Mouse (Mus musculus) gastrocnemius, postnatal 14 days (tissue): ENCODE measurements around the gene Lima1. TPM values are rescaled to one million over a fixed set of nuclear protein-coding genes. Genes with fewer than 3 reads are reported as not detected.
"Not testable (repeated sequence)": the region's sequence is repeated elsewhere in the genome, so short reads cannot be mapped to it uniquely, and the experiment has no call there.

ENCODE experiments used
- DNase-seq: peaks from one replicate; pipeline ENCODE4 v3.0.0; 2021; ENCODE audit warnings: mixed read lengths
- intact Hi-C: fragments of 180-260 bp; cut with DNase I; formaldehyde crosslinking; loops from one replicate; pipeline ENCODE4 v1.15.1; 2025; ENCODE audit warnings: low total_unique reads
- total RNA-seq, 2 experiments: library from RNA; stranded (reverse); gene quantifications; 2 replicates each; pipeline ENCODE4 v1.2.3; 2021

Gene Lima1
- total RNA-seq, 2 experiments from 2014 or later = 16.8 to 23.0 TPM

- DNase-seq = no peak
- intact Hi-C loops = loop anchor here (10.0 kb wide), 1 partner anchor 178 kb away; the partner anchor contains the start of gene Aqp5
These were observed 102.3 kb downstream of the Lima1 start for GRCm38 (mm10) chr15:99772925-99773324.

DNA sequence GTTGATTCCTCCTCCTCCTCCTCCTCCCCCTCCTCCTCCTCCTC, 102.6 kb downstream of the Lima1 start, which contains the start of gene Cers5:
TSS of gene Cers5 (minus strand) at position 5 of the 44 bp plus-strand sequence.
- intact Hi-C loops = loop anchor here (10.0 kb wide), 1 partner anchor 178 kb away; the partner anchor contains the start of gene Aqp5
- not testable (repeated sequence) for DNase-seq

GRCm38 (mm10) chr15:99772277-99772880, 102.9 kb downstream of the Lima1 start:
- intact Hi-C loops = loop anchor here (10.0 kb wide), 1 partner anchor 178 kb away; the partner anchor contains the start of gene Aqp5
- peak; percentile 91 for DNase-seq

DNA sequence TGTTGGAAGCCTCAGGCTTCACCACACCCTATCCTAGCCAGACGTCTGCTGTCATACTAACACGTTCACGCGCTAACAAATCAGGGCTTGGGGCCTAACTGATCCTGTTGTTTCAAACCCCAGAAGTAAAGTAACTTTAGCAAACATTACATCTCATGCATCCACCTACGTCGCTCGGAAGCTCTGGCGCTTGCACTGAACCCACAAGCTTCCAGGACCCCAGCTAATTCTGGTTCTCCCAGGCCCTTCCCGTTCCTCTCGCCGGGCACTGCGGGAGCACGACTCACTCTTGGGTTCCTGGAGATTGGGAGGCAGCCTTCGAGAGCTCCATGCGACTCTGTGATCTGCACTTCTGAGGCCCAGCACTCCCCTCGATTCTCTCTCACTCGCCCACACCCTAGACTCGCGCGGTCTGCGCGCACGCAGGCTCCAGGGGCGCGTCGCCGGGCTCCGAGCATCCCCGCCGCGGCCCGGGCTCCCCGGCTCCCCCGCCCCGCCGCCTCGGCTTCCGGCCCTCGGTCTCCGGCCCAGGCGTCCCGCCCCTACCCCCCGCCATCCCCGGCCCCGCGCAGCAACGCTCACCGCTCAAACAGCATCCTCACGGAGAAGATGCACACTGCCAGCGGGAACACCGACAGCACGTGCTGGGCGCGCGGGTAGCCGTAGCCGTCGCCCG, 103.5 kb downstream of the Lima1 start:
- intact Hi-C loops = loop anchor here (10.0 kb wide), 1 partner anchor 177 kb away; the partner anchor contains the start of gene Aqp5
- no peak for DNase-seq

DNA sequence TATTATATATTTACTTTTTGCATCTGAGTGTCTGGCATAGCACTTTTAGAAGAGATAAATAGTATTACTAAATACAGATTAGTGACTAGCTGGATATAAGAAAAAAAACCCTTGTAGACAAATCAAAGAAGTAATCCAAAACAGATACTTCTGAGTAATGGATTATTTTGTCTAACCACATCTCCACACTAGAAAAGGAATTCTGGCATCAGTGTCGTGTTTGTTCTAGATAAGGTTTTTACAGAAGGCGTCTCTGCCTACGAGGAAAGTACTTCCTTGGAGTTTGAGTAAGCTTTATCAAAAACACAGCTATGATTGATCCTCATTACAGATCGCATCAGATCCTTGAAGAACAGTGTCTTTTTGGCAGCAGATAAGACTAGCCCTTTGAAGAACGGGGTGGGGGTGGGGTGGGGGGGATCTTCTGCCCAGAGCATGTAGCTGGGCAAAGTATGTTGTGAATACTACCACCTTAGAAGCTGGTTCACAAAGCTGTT, 104.2 kb downstream of the Lima1 start:
- intact Hi-C loops = loop anchor here (10.0 kb wide), 1 partner anchor 176 kb away; the partner anchor contains the start of gene Aqp5
- no peak for DNase-seq

DNA sequence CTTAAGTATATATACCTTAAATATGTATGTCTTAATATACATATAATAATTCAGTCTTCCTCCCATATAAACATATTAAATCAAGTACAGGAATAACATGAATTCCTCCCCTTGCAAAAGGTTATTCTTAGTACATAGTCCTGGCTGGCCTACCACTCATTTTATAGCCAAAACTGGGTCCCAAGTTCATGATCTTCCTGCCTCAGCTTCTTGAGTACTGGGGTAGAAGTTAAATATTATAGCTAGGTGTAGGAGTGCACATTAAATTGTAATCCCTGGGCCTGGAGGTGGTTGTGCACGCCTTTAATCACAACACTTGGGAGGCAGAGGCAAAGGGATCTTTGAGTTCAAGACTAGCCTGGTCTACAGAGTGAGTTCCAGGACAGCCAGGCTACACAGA, 106.5 kb downstream of the Lima1 start:
- intact Hi-C loops = no loop called here
- no peak for DNase-seq

DNA sequence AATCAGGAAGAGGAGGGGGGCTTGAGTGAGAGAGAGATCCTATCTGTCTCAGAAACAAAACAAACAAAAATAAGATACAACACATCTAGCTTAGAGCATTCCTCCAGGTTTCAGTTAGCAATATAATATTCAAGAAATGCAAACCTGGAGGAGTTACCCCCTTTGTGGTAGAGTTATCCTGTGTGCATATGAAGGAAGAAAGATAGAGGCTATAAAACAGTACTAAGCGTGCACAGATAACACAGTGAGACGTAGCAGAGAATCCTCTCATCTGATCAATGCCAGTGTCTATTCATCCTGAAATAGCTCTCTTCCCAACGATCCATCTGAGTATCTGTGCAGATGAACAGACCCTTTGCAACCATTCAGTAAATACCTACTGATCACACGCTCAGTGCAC, 107.8 kb downstream of the Lima1 start:
- intact Hi-C loops = no loop called here

GRCm38 (mm10) chr15:99754204-99754603, 121.1 kb downstream of the Lima1 start:
- DNase-seq = no peak
- intact Hi-C loops = no loop called here

More for the DNA sequence above, 107.8 kb downstream of the Lima1 start:
- no peak for DNase-seq

- intact Hi-C loops = no loop called here
- DNase-seq = peak; percentile 26
These were observed 135.0 kb downstream of the Lima1 start for GRCm38 (mm10) chr15:99740229-99740628.

DNA sequence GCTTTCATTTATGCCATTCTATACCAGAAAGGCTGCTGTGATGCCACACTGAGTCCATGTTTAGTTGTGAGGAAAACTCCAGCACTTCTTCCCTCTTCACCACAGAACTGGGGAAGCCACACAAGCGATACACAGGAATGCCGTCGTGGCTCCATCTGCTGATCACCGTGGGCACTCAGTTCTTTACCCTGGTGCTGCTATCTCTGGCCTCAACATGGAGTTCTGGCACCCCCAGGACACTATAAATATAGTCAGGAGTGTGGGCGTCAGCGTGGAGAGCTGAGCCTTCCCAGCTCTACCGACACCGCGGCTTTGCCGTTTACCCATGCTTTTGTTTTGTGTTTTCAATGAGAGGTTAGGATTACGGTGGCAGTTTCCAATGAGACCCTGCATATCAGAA, 138.6 kb downstream of the Lima1 start:
- intact Hi-C loops = no loop called here

DNA sequence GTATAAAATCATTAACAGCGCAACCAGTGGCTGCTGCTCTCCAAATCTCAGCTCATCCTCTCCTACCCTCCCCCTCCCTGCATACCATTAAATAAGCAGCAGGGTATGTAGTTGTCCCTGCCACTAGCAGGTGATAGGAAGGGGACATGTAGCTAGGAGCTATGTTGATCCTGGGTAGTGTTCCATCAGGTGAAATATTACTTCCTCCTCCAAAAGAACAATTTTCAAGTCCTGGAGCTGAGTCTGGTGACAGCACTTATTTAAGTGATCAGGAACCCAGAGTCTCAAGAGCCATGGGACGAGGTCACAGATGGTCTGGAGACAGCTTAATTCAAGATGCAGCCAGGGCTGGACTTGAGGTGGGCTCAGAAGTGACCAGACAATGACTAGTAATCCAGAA, 139.6 kb downstream of the Lima1 start:
- peak; percentile 100 for DNase-seq
- intact Hi-C loops = no loop called here

More for the DNA sequence above, 138.6 kb downstream of the Lima1 start:
- DNase-seq = no peak

GRCm38 (mm10) chr15:99733186-99733585, 142.1 kb downstream of the Lima1 start:
- no peak for DNase-seq
- intact Hi-C loops = no loop called here

DNA sequence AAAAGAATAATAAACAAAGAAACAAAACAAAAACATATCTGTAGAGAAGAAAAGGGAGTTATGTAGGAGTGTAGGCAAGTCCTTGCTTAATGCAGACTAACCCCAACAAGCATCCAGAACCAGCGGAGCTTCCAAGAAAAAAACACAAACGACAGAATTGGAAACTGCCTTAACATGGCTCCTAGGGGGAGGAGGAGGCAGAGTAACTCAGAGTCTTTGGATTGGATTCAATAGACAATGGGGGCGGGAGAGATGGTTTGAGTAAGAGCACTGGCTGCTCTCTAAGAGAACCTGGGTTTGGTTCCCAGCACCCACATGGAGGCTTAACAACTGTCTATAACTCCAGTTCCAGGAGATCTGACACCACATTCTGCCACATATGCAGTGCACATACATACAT, 143.6 kb downstream of the Lima1 start:
- intact Hi-C loops = no loop called here

DNA sequence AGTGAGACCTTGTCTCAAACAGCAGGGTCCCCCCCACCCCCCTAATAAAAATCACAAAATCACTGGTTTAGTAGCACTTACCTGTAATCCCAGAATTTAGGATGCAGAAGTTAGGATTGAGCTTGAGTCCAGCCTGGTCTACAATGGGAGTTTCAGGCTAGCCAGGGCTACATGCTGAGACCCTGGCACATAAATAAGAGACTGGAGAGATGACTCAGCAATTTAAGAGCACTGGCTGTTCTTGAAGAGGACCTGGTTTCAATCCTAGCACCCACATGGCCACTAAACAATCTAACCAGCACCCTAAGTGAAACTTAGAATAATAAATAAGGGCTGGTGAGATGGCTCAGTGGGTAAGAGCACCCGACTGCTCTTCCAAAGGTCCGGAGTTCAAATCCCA, 144.1 kb downstream of the Lima1 start:
- intact Hi-C loops = no loop called here
- DNase-seq = no peak

More for the DNA sequence above, 143.6 kb downstream of the Lima1 start:
- DNase-seq = no peak

- intact Hi-C loops = loop anchor here (5.0 to 10.0 kb wide), 2 partner anchors 48 to 176 kb away; no protein-coding TSS in a partner anchor
- DNase-seq = no peak
These were observed 146.0 kb downstream of the Lima1 start for GRCm38 (mm10) chr15:99729056-99729783.

Other genes with a start within 250 kb of the Lima1 start
- gene Racgap1, start 223.8 kb downstream of the Lima1 start, total RNA-seq = 1 to 10 TPM; 7.5 to 8.7 TPM
- gene Asic1, start 205.1 kb downstream of the Lima1 start, total RNA-seq = 1 to 10 TPM in 1 of 2 experiments, under 1 TPM in 1; 0.69 to 1.0 TPM
- gene Smarcd1, start 173.3 kb downstream of the Lima1 start, total RNA-seq = 10 to 100 TPM in 1 of 2 experiments, 1 to 10 TPM in 1; 9.4 to 11.5 TPM
- 1 to 10 TPM; 1.7 to 1.9 TPM for gene Gm17349, start 170.0 kb downstream of the Lima1 start, total RNA-seq
- 100 to 1,000 TPM; 487 to 557 TPM for gene Gpd1, start 157.9 kb downstream of the Lima1 start, total RNA-seq
- 100 to 1,000 TPM; 182 TPM for gene Cox14, start 149.8 kb downstream of the Lima1 start, total RNA-seq
- gene Cers5, start 102.6 kb downstream of the Lima1 start, total RNA-seq = 10 to 100 TPM; 10.4 to 10.6 TPM
- gene Fam186a, start 91.6 kb upstream of the Lima1 start, total RNA-seq = under 1 TPM; 0.04 to 0.07 TPM
- 10 to 100 TPM; 40.4 to 41.9 TPM for gene Larp4, start 94.6 kb upstream of the Lima1 start, total RNA-seq
- gene Dip2b, start 163.2 kb upstream of the Lima1 start, total RNA-seq = 10 to 100 TPM; 10.8 to 13.2 TPM